Mouse (Mus musculus) hematopoietic multipotent progenitor cell, adult 10-12 weeks (in vitro differentiated cells): ENCODE data around the gene 1700109H08Rik. TPM values are rescaled to one million over a fixed set of nuclear protein-coding genes. Genes with fewer than 3 reads are reported as not detected.

Experiments
- polyA plus RNA-seq: library from polyadenylated mRNA; stranded (reverse); fragments of >175 nt; gene quantifications from 2 replicates; pipeline ENCODE4 v1.2.3, GENCODE M21; 2012; ENCODE audit warnings: low replicate concordance

1700109H08Rik gene
- 0.49 and 0.57 TPM in 2 replicates for polyA plus RNA-seq

GRCm38 (mm10) chr5:3571266-3571665, at the start of gene 1700109H08Rik:
Gene 1700109H08Rik (plus strand): TSS chr5:3571566.

GRCm38 (mm10) chr5:3543629-3544479, 27.5 kb upstream of the 1700109H08Rik start, which contains the start of gene Fam133b:
Gene Fam133b (plus strand): TSS chr5:3543833.

GRCm38 (mm10) chr5:3595693-3596398, 24.5 kb downstream of the 1700109H08Rik start, which contains the start of gene Pex1:
Gene Pex1 (plus strand): TSS chr5:3596066.

GRCm38 (mm10) chr5:3596399-3596766, 25.0 kb downstream of the 1700109H08Rik start, which contains the start of gene Rbm48:
Gene Rbm48 (minus strand): TSS chr5:3596585.

Other genes with a start within 250 kb of the 1700109H08Rik start
- gene Cdk6, start 230.1 kb upstream of the 1700109H08Rik start, polyA plus RNA-seq, result 17.1 and 44.2 TPM in 2 replicates
- 6.4 and 18.0 TPM in 2 replicates for gene Fam133b, start 27.7 kb upstream of the 1700109H08Rik start, polyA plus RNA-seq
- gene Pex1, start 24.5 kb downstream of the 1700109H08Rik start, polyA plus RNA-seq, result 1.6 and 4.0 TPM in 2 replicates
- gene Rbm48, start 25.0 kb downstream of the 1700109H08Rik start, polyA plus RNA-seq, result 4.5 and 4.7 TPM in 2 replicates
- not detected in 2 replicates for gene Tmbim7, start 79.6 kb downstream of the 1700109H08Rik start, polyA plus RNA-seq
- gene Gatad1, start 85.6 kb downstream of the 1700109H08Rik start, polyA plus RNA-seq, result 23.5 and 35.2 TPM in 2 replicates
- gene Ankib1, start 231.4 kb downstream of the 1700109H08Rik start, polyA plus RNA-seq, result 10.9 and 15.7 TPM in 2 replicates
- 7.4 TPM in 2 replicates for gene Krit1, start 231.6 kb downstream of the 1700109H08Rik start, polyA plus RNA-seq